Mouse (Mus musculus) MEL (cell line): ENCODE measurements at regions not wholly inside any gene's neighbourhood (a gene's known extent, or its start where the extent isn't known, plus 50 kb on each side); places are given as distances from the start of the nearest gene placed in this dataset.

ENCODE experiments used
- CTCF ChIP-seq, 3 experiments: IDR thresholded peaks in 2 of 3; conservative IDR thresholded peaks in 1 of 3; 2 replicates each; pipeline ENCODE4 v1.5.1; 2011 to 2012; ENCODE audit warnings: low read length in 3 of 3, low read depth in 2 of 3, mild to moderate bottlenecking in 2 of 3, improper control_type of control experiment in 1 of 3, inconsistent platforms in 1 of 3, mixed read lengths in 1 of 3, moderate library complexity in 1 of 3; ENCODE audit not compliant: control insufficient read depth in 1 of 3, insufficient read depth in 1 of 3, poor library complexity in 1 of 3, severe bottlenecking in 1 of 3
- NELFE ChIP-seq: IDR thresholded peaks from 2 replicates; pipeline ENCODE4 v1.6.1; 2011; ENCODE audit warnings: low read depth, low read length, improper control_type of control experiment
- NRF1 ChIP-seq: IDR thresholded peaks from 2 replicates; pipeline ENCODE4 v1.6.1; 2014; ENCODE audit warnings: low read depth, mild to moderate bottlenecking, inconsistent platforms, low read length, improper control_type of control experiment, moderate library complexity; ENCODE audit not compliant: poor library complexity, insufficient read depth, severe bottlenecking
- POLR2A ChIP-seq, 2 experiments: IDR thresholded peaks; 2 replicates each; pipeline ENCODE4 v1.6.1; 2011 to 2012; ENCODE audit warnings: low read length in 2 of 2, mild to moderate bottlenecking in 2 of 2, control low read depth in 1 of 2, improper control_type of control experiment in 1 of 2, low read depth in 1 of 2, moderate library complexity in 1 of 2; ENCODE audit not compliant: control insufficient read depth in 1 of 2, insufficient read depth in 1 of 2, poor library complexity in 1 of 2
- USF2 ChIP-seq, 2 experiments: IDR thresholded peaks; 2 replicates each; pipeline ENCODE4 v1.6.1; 2011 to 2012; ENCODE audit warnings: improper control_type of control experiment in 2 of 2, low read length in 2 of 2, borderline replicate concordance in 1 of 2, inconsistent platforms in 1 of 2, low read depth in 1 of 2, mild to moderate bottlenecking in 1 of 2; ENCODE audit not compliant: insufficient read depth in 1 of 2

DNA sequence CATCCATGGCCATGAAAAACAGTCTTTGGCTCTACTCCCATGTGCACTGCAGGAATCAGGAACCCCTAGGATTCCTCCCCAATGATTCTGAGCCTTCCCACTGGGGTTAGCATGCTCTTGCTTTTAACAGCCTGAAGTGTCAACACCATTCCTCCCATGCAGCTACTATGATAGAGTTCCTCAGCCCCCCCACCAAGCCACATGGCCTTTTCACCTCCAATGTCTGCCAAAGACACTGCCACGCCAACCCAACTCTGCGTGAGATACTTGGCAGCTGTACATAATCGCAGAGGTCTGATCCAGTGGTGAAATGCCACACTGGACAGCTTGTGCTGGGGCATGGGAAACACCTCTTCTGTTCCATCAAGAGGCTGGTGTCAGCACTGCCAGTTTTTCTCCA lies 128.6 kb upstream of the H2al1a start:
- TF ChIP-seq USF2 (IDR thresholded peaks at IDR 0.05; ENCODE audit: borderline replicate concordance in 1 of 2, insufficient read depth in 1 of 2, low read depth in 1 of 2, low read length in 2 of 2) (no peak), CTCF (IDR thresholded peaks at IDR 0.05 in 2 of 3, conservative IDR thresholded peaks at IDR 0.05 in 1 of 3; ENCODE audit: control insufficient read depth in 1 of 3, insufficient read depth in 1 of 3, low read depth in 2 of 3, low read length in 3 of 3, poor library complexity in 1 of 3, severe bottlenecking in 1 of 3) (no peak), NRF1 (no peak), NELFE (no peak), POLR2A (IDR thresholded peaks at IDR 0.05; ENCODE audit: control insufficient read depth in 1 of 2, insufficient read depth in 1 of 2, low read depth in 1 of 2, low read length in 2 of 2, poor library complexity in 1 of 2) (no peak)
